Mouse (Mus musculus): ENCODE measurements around the gene Zbtb18. TPM values are rescaled to one million over a fixed set of nuclear protein-coding genes. Genes with fewer than 3 reads are reported as not detected.
A peak's percentile ranks its signal among the peaks of the same experiment; 100 is the strongest.

The Zbtb18 gene
- polyA plus RNA-seq, 1 experiment from 2014 or later: 7.1 TPM

- DNase-seq (ENCODE audit: low spot score): no peak
Measured at GRCm38 (mm10) chr1:177479356-177480004, 37.3 kb downstream of the Zbtb18 start.

- no peak for DNase-seq (ENCODE audit: low spot score)
Measured at GRCm38 (mm10) chr1:177483612-177484011, 41.5 kb downstream of the Zbtb18 start.

GRCm38 (mm10) chr1:177484280-177484679, 42.1 kb downstream of the Zbtb18 start:
- DNase-seq (ENCODE audit: low spot score): no peak

- no peak for DNase-seq (ENCODE audit: low spot score)
Measured at GRCm38 (mm10) chr1:177484680-177485079, 42.5 kb downstream of the Zbtb18 start.

- peak; percentile 17 for DNase-seq (ENCODE audit: low spot score)
Measured at GRCm38 (mm10) chr1:177489844-177490243, 47.7 kb downstream of the Zbtb18 start.

GRCm38 (mm10) chr1:177490808-177491207, 48.7 kb downstream of the Zbtb18 start:
- DNase-seq (ENCODE audit: low spot score): no peak

- no peak for DNase-seq (ENCODE audit: low spot score)
Measured at GRCm38 (mm10) chr1:177491280-177491679, 49.1 kb downstream of the Zbtb18 start.

GRCm38 (mm10) chr1:177494306-177494705, 52.2 kb downstream of the Zbtb18 start:
- no peak for DNase-seq (ENCODE audit: low spot score)

- peak; percentile 21 for DNase-seq (ENCODE audit: low spot score)
Measured at GRCm38 (mm10) chr1:177494913-177495542, 52.9 kb downstream of the Zbtb18 start.

Other genes starting within 250 kb of the Zbtb18 start
- 1.9 and 2.1 TPM in 2 replicates for gene Akt3, start 184.1 kb upstream of the Zbtb18 start, polyA plus RNA-seq (2015; fragmentation: Nextera tagmentation; extraction: Ambion mirVana)

All from thymus, postnatal 0 days (tissue).